Mouse (Mus musculus) adipocyte (in vitro differentiated cells): ENCODE measurements at regions not wholly inside any gene's neighbourhood (a gene's known extent, or its start where the extent isn't known, plus 50 kb on each side); places are given as distances from the start of the nearest gene placed in this dataset.

Experiments
- DNase-seq: peaks from one replicate; pipeline ENCODE4 v3.0.0-alpha.2; 2016; ENCODE audit warnings: low spot score

DNA sequence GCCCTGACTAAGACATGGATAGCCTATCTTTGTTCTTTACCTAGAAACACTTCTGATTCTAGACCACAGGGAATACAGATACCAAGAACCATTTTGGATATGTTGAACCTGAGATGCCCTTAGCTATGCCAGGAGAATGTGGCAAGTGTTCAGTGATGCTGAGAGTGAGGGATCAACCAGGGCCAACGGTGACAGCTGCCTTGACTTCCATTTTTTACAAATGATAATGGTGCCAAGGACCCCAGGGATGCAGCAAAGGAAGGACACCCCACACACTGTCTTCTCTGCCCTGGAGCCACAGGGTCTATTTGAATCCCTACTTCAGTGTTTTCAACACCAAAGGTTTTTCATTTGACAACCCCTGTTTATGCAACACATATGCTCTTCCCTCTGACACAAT lies 174.4 kb downstream of the Gsdmc2 start:
- no peak for DNase-seq

DNA sequence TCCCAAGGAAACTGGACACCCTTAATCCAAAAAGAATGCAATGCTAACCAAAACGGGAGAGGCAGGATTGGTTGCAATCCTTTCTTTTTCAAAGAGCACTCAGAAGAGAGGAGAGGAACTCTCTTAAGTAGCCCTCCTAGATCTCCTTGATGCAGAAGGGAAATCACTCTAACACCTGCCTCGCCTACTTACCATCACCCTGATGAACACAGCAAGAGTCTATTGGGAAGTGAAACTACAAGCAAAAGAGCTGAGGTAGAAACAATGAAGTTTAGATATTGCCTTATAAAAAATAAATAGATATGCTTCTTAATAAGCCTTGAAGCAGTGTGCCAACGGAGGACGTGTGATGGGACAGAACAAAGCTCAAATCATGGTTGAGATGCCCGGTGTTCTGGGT lies 177.4 kb downstream of the Gsdmc2 start:
- DNase-seq: no peak

DNA sequence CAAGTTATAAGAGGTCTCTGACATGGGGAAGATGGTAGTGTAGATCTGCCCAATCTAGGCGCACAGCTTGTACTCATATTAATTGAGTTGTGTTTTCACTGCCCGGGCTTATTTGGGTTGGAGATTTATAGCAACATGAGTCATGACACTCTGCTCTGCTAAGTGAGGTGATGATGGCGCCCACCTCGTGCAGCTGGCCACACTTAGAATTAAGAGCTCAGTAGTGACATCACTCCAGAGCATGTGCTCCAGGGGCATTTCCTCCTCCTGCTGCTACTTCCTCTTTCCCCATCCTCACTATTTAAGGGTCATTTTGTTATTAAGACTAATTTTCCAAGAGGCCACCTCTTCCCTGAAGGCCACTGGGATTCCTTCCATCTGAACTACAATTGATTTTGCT lies 179.5 kb downstream of the Gsdmc2 start:
- no peak for DNase-seq

DNA sequence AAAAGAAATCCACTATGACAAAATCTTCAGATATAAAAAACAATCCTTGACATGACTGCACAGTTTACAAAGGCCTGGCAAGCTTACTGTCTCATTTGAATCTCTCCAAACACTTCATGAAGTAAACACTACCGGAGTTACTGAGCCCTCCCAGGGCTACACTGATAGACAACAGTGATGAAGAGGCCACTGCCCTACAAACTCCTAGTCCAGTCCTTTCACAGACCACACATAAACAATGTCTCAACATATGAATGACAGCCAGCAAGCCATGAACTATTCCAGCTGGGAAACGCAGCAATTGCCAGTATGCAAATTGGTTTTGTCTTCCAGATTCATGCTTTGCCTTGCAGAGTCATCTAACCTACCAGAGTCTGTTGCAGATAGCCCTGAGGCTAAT lies 180.1 kb downstream of the Gsdmc2 start:
- no peak for DNase-seq

DNA sequence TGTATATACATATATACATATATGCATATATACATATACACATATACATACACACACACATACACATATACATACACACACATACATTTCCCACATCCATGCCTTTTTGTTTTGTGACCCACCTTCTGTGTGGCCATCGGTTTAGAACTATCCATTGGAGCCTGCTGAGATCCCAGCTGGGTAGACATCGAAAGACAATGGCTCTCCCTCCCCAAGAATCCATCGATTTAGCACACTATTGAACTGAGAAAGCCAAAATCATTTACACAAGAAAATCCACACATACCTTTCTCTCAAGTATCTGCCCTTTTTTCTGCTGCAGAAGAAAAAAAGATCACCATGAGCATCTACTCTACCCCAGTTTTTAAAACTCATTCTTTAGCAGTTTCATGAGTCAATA lies 182.8 kb downstream of the Gsdmc2 start:
- DNase-seq: no peak

DNA sequence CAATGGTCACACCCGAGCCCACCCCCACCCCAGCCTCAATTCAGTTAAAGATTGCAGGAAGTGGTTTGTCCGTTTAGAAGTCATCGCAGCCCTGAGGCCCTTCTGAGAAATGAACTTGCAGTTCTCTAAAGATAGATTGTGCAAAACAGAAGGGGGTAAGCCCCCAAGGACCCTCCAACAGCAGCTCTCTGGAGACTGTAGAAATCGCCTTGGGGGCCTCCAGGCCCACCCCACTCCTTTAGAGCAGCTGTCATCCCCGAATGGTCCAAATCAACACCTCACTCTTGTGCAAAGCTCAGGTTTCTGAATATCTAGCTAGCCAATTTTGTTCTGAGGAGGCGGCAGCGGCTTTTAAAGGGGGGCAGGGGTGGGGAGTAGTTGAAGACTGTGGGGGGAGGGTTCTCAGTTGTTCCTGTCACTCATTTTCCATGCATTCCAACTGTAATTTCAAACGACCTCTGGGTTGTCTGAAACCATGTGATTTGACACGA lies 186.9 kb downstream of the Gsdmc2 start:
- DNase-seq: no peak

DNA sequence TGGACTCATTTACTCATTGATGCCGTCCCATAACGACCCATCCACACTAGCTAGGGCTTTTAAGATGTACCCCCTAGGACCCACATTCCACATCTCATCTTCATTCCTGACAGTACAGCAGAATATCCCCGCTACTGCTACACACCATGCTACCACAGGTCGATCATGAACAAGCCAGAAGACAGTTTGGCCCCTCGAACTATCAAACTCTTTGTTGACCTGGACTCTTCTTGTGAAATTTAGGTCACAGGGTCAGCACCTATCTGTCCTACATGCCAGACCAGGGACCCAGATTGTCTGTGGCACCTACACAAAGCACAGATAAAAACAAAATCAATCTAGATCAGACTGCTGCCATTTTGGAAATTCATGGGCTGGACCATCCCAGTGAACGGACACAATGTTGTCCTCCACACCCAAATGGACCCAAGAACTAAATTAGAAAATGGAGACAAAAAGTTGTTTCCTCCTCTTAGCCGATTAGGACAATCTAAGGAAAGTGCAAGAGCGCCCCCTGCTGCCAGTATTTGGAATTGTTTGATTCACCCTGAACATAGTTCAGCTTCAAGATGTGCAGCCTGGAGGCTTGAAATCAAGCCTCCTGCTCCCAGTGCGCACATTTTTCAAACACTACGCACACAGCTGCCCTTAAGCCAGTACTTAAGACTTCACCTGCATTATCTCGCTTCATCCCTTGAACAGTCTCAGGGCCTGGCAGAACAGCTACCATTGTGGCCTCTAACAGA lies 192.6 kb downstream of the Gsdmc2 start:
- peak; percentile 88 for DNase-seq

DNA sequence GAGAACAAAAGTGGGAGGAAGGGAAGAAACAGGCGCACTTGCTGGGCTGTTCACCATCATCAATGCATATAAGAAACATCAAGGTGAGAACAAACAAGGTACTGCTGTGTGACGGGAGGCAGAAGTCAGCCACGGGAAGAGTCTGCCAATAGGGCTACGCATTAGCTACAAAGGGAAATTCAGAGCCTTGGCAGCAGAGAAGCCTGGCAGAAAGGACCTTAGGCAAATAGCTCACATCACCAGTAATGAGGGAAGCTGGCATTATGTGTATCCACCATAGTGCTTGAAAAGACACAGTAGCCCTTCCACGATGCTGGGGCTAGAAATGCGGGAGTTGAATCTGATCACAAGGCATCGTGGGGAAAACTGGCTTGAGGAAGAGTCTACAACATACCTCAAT lies 193.9 kb downstream of the Gsdmc2 start:
- DNase-seq: no peak

DNA sequence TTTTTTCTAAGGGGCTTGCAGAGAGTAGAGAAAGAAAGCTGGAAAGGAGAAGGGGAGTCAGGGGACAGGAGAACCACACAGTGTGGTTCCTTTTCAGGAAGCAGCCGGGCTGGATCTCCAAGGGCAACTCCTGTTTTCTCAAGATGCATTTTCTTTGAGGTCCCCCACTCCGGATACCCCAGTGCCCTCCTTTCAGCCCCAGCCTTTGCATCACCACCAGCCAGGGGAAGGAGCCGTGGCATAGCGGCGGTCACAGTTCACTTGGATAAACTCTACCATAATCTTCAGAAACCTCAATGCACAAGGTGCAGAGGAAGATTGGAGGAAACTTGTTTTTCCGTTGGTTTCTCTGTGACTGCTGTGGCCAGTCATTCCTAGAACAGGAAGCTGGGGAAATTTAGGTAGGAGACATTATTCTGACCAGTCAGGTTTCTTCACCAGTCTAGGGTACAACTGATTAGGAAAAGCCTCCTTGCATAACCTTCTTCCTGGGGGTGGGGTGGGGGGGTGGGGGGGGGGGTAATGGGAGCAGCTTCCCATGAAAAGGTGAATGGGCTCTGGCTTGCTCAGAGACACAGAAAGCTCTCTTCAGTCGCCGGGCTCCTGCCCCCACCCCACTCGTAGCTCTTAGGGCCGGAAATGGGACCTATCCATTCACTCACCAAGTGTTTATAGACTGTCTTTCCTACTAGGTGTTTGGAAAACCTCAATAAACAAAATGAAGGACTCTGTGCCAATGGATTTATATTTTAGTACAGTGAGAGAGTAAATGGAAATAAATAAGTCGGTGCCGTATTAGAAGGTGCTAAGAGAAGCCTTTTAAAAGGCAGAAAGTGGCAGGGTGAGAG lies 196.6 kb downstream of the Gsdmc2 start:
- no peak for DNase-seq

DNA sequence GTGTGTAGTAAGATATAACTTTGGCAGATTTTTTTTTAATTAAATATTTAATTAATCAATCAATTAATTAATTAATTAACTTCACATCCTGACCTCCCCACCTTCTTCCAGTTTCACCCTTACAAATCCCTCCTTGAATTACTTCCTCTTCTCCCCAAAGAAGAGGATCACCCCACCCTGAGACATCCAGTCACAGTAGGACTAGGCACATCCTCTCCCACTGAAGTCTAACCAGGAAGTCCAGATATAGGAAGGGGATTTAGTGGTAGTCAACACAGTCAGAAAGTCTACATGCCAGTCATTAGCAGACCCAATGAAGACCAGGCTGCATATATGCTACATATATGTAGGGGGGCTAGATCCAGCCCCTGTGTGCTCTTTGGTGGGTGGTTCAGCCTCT lies 220.2 kb downstream of the Gsdmc2 start:
- DNase-seq: no peak

DNA sequence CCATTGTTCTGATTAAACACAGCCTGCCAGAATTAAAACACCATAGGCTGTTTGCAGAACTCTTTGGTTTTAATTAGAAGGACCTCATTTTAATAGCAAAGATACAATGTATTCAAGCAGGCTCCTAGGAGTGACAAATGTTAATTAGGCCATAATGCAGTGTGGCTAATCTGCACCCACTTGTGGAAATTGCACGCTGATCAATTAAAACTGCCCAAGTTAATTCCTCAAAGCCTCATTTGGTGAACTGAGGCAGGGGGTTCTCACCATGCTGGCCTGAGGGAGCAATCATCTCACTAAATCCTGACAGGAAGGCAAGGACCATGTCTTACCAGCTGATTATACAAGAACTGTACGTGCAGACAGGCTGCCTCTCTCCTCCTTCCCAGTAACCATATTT lies 220.7 kb downstream of the Gsdmc2 start:
- no peak for DNase-seq

DNA sequence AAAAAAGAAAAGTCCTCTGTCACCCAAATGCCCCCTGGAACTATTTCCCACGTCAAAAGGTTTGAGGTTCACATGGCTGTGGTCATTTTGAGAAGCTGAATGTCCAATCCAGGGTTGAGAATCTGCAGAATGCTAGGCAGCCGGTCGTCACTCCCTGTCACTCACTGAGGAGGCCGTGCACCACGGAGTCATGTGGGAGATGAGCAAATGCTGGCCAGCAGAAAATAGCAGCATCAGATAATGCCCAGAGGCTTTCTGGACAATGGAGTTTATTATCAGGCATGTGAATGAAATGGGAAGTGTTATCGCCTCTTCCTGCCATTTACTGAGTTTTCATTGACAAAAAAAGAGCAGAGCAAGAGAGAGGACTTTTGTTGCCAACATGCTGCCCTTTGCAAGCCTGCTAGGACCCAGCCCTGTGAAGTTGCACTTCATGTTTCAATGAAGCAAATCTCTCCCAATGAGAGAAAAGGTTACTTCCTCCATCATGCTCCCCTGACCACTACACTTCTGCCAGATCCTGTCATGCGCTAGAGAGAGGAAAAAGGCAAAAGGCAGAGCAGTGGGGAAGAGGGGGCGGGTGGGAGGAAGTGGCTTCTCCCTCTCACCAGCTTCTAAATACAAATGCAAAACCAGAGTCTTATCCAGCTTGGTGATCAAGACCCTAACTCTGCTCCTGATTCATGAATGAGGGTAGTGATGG lies 228.3 kb downstream of the Gsdmc2 start:
- DNase-seq: peak; percentile 6

DNA sequence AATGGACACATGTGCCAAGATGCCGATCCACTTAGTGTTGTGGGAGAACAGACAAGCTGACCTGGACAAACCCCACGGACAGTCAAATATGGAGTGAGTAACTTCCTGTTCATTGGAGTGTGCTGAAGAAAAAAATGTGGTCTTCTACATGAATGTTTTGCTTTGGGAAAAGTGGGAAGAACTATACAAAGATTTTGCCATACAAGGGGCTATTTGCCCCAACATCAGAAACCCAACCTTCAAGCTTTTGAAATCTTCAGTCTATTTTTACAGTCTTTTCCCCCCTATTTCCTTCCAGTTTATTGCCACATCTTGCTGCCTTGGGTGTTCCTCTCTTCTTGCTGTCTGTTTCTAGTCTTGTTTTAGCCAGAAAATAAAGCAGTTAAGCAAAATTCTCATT lies 230.8 kb downstream of the Gsdmc2 start:
- no peak for DNase-seq

DNA sequence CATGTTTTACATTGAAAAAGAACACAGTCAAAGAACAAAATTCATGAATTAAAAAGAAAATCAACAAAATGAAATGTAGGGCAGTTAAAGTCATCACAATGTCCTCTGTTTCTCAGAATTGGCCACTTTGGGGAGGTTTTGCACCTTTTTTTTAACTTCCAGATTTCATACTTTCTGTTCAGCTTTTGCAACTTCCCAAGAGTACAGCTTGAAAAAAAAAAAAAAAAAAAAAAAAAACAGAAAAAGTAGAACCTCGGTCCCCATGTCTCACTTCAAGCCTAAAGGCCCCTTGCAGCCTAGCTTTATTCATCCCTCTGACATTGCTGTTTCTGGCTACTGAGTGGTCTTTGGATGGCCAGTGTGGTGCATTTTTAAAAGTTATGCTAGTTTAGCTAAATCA lies 231.9 kb downstream of the Gsdmc2 start:
- no peak for DNase-seq

DNA sequence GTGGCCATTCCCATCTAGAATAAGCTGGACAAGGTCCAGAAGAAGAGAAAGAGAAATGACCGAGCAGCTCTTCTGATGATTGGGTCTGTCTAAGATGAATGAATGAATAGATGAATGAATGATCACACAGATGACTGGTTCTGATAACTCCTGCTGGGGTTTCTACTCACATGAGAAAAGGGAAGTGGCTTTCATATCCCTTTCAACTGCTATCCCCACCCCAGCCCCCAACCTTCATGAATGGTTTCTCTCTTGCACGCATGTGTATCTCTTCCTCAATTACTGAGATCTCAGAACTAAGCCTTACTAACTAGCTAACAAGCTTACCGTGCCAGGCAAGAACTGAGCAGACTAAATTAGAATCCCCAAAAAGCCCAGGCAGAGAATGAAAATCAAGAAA lies 233.8 kb downstream of the Gsdmc2 start:
- DNase-seq: no peak

DNA sequence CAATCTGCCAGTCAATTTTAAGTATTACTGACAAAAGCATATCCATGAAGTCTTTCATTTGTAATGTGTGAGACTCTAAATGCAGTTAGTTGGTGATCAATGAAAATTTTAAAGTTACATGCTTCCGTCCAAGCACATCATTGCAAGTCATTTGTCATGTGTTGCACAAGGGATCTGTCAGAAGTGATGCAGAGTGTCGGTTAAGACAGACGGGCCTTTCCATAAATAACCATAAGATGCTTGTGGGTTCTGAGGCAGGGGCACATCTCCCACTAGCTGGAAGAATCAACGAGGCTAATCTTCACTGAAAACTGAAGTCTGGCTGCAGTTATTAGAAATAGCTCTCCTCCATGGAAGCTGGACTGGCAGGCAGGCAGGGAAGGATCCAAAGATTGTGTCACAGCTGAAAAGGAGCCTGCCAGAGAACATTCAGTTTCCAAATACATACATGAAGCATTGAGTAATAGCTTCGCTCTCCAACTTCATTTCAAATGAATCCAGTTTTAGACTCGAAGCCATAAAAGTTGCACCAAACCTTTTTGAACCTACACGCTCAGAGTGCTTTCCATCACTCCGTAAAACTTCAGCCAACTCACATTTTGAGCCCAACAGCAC lies 241.8 kb downstream of the Gsdmc2 start:
- peak; percentile 76 for DNase-seq

DNA sequence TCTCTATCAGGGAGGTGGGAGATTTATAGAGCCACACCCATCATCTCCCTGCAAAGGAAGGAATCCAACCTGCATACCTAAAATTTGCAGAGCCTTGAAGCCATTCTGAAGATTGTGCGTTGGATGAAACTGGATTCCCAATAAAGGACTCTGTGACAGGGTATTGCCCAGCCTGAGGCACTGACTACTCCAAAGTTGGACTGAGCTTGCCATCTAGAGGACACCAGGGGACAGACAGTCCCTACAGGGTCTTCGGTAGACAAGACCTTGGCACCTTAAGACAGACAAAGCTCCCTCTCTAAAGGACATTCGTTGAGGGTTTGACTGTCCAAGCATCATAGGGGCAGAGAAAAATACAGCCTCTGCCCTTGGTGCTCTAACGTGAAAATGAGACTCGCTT lies 243.4 kb downstream of the Gsdmc2 start:
- peak; percentile 59 for DNase-seq

DNA sequence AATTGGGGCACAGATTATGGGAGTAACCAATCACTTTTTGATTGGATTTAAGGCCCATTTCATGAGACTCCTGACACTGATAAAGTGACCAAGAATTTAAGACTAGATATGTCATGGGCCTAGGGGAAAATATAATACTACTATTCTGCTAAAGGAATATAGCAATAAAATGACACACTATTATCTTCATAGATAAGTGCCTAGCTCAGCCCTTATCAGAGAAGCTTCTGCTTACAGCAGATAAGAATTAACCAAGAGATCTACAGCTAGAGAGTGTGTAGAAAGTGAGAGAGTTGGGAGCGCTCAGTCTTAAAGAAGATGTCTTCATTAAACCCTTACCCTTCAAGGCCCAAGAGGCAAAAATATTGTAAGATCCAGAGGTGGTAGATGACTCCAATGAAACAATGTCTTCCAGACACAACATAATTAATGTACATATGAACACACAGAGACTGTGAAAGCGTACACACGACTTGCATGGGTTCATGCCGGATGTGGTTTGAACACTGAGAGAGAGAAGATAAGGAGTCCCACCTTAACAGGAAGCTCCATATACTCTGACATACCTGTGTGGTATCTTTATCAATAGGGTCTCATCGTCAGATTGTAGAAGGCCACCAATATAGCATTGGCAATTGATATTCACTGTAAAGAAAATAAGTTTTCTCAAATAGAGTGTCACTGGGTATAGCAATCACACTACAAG lies 252.1 kb downstream of the Gsdmc2 start:
- DNase-seq: no peak

DNA sequence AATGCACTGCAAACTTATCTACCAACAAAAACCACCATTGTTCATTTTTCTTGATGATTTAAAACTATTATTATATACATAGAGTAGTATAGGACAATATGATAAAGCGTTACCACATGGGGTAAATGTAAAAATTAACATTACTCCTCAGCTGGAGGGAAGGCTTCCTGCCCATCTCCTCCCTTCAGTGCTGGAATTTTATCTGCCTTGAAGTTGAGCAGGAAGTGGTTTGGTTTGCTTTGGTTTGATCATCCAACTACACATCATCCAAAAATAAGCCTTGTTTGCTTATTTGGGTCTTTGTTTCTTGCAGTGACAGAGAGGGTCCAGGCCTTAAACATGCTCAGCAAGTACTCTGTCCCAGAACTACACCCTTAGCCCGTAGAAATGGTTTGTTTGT lies 285.7 kb downstream of the Gsdmc2 start:
- no peak for DNase-seq

DNA sequence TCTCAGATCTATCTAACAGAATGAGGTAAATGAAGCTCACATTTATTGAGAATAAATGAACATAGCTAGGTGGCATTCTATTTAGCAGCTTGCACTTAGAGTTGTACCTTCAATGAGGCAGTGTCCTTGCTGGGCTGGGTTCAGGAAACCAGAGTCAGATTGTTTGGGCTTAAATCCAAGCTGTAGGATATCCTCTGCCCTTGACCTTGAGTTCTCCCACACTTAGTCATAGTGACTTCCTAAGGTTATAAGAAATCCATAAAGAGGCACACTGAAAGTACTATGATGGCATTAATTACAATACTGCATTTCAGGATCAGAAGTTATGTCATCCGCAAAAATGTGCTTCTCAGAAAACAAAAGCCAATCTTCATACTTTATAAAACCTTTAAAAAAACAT lies 286.3 kb downstream of the Gsdmc2 start:
- DNase-seq: no peak

DNA sequence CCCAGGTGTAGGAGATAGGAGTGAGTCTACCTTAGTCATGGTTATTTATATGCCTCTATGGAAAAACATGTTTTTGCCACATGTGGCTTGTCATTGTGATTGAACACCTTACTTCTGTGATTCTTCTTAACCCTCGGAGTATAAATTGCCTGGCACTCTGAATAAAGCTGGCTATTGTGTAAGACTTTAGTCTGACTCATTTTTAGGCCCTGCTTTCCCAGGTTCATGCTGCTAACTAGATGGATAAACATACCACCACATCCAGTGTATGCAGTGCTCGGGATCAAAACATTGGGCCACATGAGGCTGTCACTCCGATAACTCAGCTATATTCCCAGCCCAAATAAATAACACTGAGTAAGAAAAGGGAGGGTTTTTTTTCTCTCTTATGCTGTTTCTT lies 287.2 kb downstream of the Gsdmc2 start:
- DNase-seq: peak; percentile 3

DNA sequence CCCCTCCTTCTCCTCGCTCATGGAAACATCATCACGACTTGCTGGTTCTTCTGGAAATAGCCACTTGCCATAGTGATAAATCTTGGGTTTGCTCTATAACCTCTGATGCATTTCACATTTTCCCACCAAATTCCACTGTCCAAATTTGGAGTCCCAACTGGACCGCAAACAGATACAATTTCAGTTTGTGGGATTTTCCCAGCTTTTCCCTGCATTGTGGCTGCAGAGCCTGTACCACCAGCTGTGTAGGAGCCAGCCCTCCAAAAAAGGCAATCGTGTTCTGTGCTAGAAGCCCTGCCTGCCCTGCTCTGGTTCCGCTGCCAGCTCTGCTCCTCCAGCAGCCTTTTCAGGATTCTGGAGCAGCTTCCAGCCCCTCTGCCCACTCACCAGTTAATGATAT lies 291.4 kb downstream of the Gsdmc2 start:
- no peak for DNase-seq
